Mouse (Mus musculus) 3T3-L1 (cell line): Measurements from ENCODE around the gene Fcgr4.

Source experiments
- DNase-seq: peaks from one replicate; pipeline ENCODE4 v3.0.0-alpha.2; 2015; ENCODE audit warnings: low read depth, low spot score

Gene Fcgr4

GRCm38 (mm10) chr1:171011733-171012132, 7.0 kb upstream of the Fcgr4 start:
- DNase-seq, result no peak

- DNase-seq, result peak; percentile 89
Measured at GRCm38 (mm10) chr1:171016676-171017356, 1.9 kb upstream of the Fcgr4 start.

GRCm38 (mm10) chr1:171017468-171018158, 1.1 kb upstream of the Fcgr4 start:
- DNase-seq, result no peak

- DNase-seq, result peak; percentile 88
Measured at GRCm38 (mm10) chr1:171019311-171019950, 711 bp downstream of the Fcgr4 start.

- no peak for DNase-seq
Measured at GRCm38 (mm10) chr1:171031752-171032151, 13.0 kb downstream of the Fcgr4 start.

- no peak for DNase-seq
Measured at GRCm38 (mm10) chr1:171032691-171033090, 14.0 kb downstream of the Fcgr4 start.

- no peak for DNase-seq
Measured at GRCm38 (mm10) chr1:171033196-171033595, 14.5 kb downstream of the Fcgr4 start.

- DNase-seq, result peak; percentile 92
Measured at GRCm38 (mm10) chr1:171033756-171034155, 15.0 kb downstream of the Fcgr4 start.

GRCm38 (mm10) chr1:171034201-171034600, 15.5 kb downstream of the Fcgr4 start:
- DNase-seq, result no peak

GRCm38 (mm10) chr1:171035611-171036010, 16.9 kb downstream of the Fcgr4 start:
- no peak for DNase-seq

GRCm38 (mm10) chr1:171036550-171037324, 18.0 kb downstream of the Fcgr4 start:
- peak; percentile 91 for DNase-seq

GRCm38 (mm10) chr1:171037861-171038721, 19.4 kb downstream of the Fcgr4 start:
- peak; percentile 88 for DNase-seq

GRCm38 (mm10) chr1:171039135-171039534, 20.4 kb downstream of the Fcgr4 start:
- peak; percentile 87 for DNase-seq

GRCm38 (mm10) chr1:171039880-171040279, 21.2 kb downstream of the Fcgr4 start:
- DNase-seq, result peak; percentile 30

- peak; percentile 65 for DNase-seq
Measured at GRCm38 (mm10) chr1:171043594-171044153, 25.0 kb downstream of the Fcgr4 start.

- peak; percentile 90 for DNase-seq
Measured at GRCm38 (mm10) chr1:171044365-171045078, 25.8 kb downstream of the Fcgr4 start.

- peak; percentile 58 for DNase-seq
Measured at GRCm38 (mm10) chr1:171045079-171045465, 26.4 kb downstream of the Fcgr4 start.

GRCm38 (mm10) chr1:171046501-171046900, 27.8 kb downstream of the Fcgr4 start:
- DNase-seq, result peak; percentile 27

- no peak for DNase-seq
Measured at GRCm38 (mm10) chr1:171049263-171049662, 30.5 kb downstream of the Fcgr4 start.

- no peak for DNase-seq
Measured at GRCm38 (mm10) chr1:171050774-171051173, 32.1 kb downstream of the Fcgr4 start.
